Mouse (Mus musculus) embryo, embryonic 10.5 days (tissue): ENCODE results near the gene Mcu.
A peak's percentile ranks its signal among the peaks of the same experiment; 100 is the strongest.

Experiments
- DNase-seq: peaks from one replicate; pipeline ENCODE4 v3.0.0-alpha.2; 2015; ENCODE audit warnings: low spot score

Gene Mcu

GRCm38 (mm10) chr10:59537579-59537978, 78.9 kb downstream of the Mcu start:
- no peak for DNase-seq

GRCm38 (mm10) chr10:59532256-59532655, 84.2 kb downstream of the Mcu start:
- DNase-seq: no peak

- no peak for DNase-seq
These were observed 88.7 kb downstream of the Mcu start for GRCm38 (mm10) chr10:59527819-59528218.

GRCm38 (mm10) chr10:59527311-59527710, 89.2 kb downstream of the Mcu start:
- no peak for DNase-seq

GRCm38 (mm10) chr10:59524675-59525074, 91.8 kb downstream of the Mcu start:
- DNase-seq: no peak

GRCm38 (mm10) chr10:59523826-59524331, 92.6 kb downstream of the Mcu start:
- DNase-seq: no peak

GRCm38 (mm10) chr10:59520701-59521100, 95.8 kb downstream of the Mcu start:
- DNase-seq: no peak

GRCm38 (mm10) chr10:59519411-59519810, 97.1 kb downstream of the Mcu start:
- DNase-seq: no peak

GRCm38 (mm10) chr10:59517201-59517600, 99.3 kb downstream of the Mcu start:
- no peak for DNase-seq

GRCm38 (mm10) chr10:59514739-59515464, 101.6 kb downstream of the Mcu start:
- DNase-seq: no peak

GRCm38 (mm10) chr10:59512173-59512572, 104.3 kb downstream of the Mcu start:
- no peak for DNase-seq

- peak; percentile 69 for DNase-seq
These were observed 105.0 kb downstream of the Mcu start for GRCm38 (mm10) chr10:59511427-59511963.

- DNase-seq: no peak
These were observed 105.6 kb downstream of the Mcu start for GRCm38 (mm10) chr10:59510713-59511426.

GRCm38 (mm10) chr10:59509197-59509596, 107.3 kb downstream of the Mcu start:
- no peak for DNase-seq

GRCm38 (mm10) chr10:59506711-59507110, 109.8 kb downstream of the Mcu start:
- no peak for DNase-seq

GRCm38 (mm10) chr10:59504291-59504690, 112.2 kb downstream of the Mcu start:
- DNase-seq: no peak

GRCm38 (mm10) chr10:59503433-59504210, 112.9 kb downstream of the Mcu start:
- peak; percentile 44 for DNase-seq

GRCm38 (mm10) chr10:59502381-59502780, 114.1 kb downstream of the Mcu start:
- no peak for DNase-seq

- DNase-seq: no peak
These were observed 114.7 kb downstream of the Mcu start for GRCm38 (mm10) chr10:59501761-59502160.

GRCm38 (mm10) chr10:59500225-59500624, 116.3 kb downstream of the Mcu start:
- DNase-seq: no peak

GRCm38 (mm10) chr10:59497019-59497418, 119.5 kb downstream of the Mcu start:
- DNase-seq: no peak

- no peak for DNase-seq
These were observed 121.6 kb downstream of the Mcu start for GRCm38 (mm10) chr10:59494917-59495316.
